Mouse (Mus musculus) 416B (cell line): ENCODE results near the gene Nkx2-3.

Experiments used
- DNase-seq: peaks from one replicate; pipeline ENCODE4 v3.0.0; 2011; ENCODE audit warnings: low read depth

Nkx2-3 gene

DNA sequence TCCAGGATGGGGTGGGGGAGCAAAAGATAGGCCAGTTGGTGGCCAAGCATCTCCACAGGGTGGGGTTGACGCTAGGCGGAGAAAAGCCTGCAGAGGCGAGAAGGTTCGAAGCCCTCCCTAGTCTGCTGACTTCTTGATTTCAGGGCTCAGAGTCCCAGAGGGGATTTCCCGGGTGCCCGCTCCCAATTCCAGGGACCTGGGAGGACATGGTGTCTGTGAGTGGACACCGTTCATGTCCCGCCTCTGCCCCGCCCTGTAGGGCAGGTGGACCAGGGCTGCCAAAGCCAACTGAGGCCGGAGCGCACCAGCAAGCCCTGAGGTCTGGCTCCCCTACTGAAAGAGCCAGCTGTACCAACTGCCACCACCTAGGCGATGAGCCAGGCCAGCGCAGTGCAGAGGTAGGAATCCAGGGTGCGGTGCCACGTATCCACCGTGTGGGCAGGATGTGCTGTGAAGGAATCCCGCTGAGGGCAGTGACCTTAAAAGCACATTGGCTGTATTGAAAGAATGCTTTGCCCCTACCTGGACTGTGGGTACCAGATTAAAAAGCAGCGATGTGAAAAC is 7.9 kb downstream of the Nkx2-3 start:
- DNase-seq, result no peak

GRCm38 (mm10) chr19:43623913-43624312 is 11.8 kb downstream of the Nkx2-3 start:
- peak; percentile 76 for DNase-seq

DNA sequence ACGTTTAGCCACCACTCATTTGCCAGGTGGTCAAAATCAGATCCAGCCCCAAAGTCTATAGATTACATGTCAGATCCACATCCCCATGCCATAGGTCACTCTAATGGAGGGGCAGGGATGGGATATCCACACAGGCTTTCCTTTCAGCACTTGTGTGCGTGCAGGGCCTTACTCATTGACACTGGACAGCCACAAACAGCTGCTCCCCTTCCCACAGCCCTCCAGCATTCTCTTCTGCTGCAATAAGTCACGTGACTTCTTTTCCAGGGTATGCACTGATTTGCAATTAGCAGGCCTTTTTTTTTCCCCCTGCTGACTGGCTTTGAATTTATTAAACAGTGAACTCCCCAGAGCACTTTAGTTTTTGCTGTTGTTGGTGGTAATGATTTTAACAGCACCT is 14.0 kb downstream of the Nkx2-3 start:
- DNase-seq, result peak; percentile 6

GRCm38 (mm10) chr19:43627345-43627744 is 15.2 kb downstream of the Nkx2-3 start:
- DNase-seq, result peak; percentile 37

DNA sequence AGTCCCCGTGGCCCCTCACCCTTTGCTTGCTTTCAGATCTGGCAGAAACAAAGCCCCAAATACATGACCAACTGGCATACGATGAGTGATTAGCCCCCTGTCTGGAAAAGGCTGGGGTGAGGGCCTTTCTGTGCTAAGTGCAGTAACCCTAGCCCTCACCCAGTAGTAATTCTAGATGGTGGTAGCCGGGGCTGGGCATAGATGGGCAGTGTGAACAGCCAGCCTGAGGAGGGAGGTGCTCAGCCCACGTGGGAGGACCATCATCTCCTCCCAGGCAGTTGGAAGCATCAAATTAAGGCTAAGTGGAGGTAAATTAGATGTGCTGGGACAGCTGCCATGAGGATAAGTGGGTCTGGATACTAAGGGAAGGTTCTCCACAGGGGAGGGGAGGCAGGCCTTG is 17.0 kb downstream of the Nkx2-3 start:
- DNase-seq, result no peak

- peak; percentile 94 for DNase-seq
Measured at GRCm38 (mm10) chr19:43630466-43631251, 18.5 kb downstream of the Nkx2-3 start.

DNA sequence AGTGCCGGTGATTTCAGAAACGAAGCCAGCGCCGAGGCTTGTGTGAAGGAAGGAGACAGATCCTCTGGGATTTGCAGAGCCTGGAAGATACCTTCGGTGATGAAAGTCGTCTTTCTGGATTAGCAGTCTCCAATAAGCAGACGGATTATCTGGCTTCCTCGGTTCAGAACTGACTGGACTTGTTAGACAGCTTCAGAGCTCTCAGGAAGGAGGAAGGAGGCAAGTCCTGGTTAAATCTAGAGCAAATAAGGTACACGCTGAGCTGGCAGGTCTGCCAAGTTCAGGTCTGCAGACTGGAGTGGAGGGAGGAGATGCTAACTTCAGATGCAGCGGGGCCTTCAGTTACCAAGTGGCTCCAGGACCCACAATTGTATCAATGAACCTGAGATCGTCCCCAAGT is 29.7 kb downstream of the Nkx2-3 start:
- no peak for DNase-seq

DNA sequence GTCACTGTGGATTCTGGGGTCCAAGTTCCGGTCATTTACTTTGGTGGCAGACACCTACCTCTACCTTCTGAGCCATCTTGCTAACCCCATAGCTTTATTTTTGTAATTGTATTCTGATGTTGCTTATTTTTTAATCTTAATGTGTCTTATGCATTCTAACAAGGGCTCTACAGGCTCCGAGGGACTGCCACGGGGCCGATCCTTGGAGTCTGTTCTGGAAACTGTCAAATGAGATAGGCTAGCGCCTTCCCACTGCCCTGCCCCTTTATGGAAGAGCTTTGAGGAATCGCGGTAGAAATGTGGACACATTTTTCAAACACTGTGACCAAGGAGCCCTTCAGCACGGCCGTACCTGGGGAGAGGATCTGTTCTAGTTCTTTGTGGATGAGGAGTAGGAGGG is 30.7 kb downstream of the Nkx2-3 start:
- DNase-seq, result no peak

- no peak for DNase-seq
Measured at GRCm38 (mm10) chr19:43645508-43645907, 33.4 kb downstream of the Nkx2-3 start.

DNA sequence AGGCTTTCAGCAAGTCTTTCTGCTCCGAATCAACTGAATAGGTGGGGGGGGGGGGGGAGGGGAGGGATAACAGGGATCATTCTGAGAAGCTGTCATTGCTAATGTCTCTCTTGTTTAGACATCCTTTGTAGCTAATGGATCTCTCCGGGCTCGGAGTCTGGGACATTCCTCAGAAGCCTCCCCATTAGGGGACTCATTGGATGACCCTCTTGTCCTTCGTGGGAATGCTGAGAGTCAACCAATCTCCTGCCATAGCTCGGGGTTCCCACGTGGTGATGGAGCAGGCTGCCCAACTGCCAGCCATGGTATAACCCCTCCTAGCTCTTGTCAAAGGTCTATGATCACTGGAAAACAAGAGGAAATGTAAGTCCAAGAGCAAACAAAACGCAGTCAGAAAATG is 34.7 kb downstream of the Nkx2-3 start:
- DNase-seq, result no peak

DNA sequence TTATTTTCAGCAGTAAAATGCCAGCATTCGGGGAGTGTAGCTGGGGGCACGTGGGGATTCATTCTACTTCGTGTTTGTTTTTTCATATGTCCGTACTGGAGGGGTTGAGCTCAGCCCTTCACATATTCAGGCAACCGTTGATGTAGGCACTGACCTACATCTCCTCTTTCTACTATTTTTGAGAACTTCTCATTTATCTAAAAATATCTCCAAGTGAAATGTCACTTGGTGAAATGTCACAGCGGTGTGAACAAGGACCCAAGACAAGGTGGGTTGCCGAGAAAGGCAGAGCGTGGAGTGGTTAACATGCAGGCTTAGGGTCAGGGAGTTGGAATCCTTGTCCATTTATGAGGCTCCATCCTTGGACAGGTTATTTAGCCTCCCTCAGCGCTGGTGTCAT is 35.1 kb downstream of the Nkx2-3 start:
- no peak for DNase-seq

DNA sequence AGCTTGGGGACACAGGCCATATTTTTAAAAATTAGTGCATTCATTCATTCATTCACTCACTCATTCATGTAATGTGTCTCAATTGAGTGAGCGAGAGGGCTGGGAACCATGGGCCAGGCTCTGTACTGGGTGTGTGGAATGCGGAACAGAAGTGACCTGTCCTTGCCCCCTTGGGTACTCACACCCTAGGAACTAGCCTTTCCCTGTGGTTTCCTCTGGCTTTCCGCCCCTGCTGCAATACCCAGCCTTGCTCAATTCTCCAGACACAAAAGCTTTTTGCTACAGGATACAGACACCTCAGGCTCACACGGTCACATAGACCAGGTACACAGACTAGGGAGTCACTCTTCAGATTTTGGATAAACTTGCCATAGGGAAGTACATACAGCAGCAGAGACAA is 36.2 kb downstream of the Nkx2-3 start:
- DNase-seq, result peak; percentile 85

DNA sequence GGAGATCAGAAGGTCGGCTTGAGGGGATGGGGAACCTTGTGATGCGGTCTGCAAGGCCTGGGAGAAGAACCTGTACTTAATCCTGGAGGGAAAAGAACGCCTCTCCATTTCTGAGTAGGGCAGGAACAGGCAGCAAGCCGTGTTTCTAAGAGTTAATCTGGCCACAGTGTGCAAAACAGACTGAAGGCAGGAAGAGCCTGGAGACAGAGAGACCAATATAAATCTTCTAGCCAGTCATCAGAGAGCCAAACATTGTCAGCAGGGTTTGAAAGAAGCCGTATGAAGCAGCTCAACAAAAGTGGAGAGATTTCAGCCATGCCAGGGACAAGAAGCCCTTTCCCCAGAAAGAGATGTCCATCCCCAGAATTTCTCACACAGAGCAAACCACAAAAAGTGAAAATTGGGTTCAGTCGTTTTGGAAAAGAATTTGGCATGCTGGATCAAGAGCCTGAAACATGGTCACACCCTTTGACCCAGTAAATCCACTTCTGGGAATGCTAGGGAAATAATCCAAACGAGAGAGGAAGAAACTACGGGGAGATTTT is 39.2 kb downstream of the Nkx2-3 start:
- DNase-seq, result no peak

DNA sequence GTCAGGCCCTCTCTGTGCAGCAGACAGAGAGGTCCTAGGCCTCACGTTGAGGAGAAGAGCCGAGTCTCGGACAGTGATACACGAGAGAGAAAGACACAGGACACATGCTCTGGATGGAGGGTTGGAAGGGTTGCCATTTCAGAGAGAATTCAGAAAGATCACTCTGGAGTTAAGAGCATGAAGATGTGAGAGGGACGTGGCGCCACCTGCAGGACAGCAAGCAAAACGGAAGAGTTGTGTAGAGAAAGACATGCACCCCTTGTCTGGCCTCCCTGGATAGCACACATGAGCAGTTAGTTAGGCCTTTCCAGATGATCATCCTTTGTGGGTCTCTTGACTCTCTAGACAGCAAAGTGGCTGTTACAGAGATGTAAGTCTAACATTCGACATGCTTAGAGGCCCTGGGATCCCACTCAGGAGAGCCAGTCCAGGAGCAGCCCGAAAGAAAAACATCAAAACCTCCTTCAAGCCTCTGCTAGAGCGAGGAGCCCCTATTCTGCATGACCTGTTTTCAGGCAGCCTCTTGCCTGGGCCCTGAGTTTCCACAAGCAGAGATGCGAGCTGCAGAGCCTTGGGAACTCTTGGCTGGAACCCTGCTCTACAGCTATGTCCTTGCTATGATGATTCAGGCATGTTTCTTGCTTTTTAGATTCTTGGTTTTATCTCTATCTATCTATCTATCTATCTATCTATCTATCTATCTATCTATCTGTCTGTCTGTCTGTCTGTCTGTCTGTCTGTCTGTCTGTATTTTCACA is 43.8 kb downstream of the Nkx2-3 start:
- DNase-seq, result peak; percentile 85

DNA sequence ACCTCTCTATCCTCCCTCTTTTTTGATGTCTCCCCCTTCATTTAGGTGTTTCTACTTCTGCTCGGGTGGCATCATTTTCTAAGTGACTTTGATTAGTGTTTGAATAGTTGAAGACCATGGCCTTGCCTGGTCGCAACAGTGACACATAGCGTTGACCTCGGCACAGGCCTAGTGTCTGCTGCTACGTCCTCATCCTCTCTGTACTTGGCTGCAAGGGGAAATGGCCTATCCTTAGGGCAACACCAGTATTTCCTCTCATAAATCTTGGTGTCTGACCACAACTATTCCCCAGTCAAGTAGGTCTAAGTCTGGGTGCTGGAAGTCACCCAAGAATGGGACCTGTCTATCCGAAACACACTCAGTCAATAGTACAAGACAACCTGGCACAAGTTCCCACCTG is 47.5 kb downstream of the Nkx2-3 start:
- peak; percentile 14 for DNase-seq

DNA sequence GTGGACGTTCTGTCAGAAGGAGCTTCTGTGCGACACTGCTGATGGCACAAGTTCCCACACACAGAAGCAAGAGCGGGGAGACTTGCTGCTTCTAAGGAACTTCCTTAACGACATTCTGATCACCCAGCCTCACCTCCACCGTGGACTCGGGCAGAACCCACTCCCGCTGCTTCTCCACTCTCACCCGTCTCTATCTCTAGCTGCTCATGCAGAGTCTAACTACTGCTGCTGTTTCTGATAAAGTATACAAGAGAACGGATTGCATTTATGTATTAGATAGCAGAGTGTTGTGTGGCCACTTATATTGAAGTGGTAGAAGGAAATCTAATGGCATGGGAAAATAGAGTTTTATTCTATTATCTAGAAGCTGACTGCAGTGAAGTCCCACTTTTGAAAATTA is 48.6 kb downstream of the Nkx2-3 start:
- no peak for DNase-seq

DNA sequence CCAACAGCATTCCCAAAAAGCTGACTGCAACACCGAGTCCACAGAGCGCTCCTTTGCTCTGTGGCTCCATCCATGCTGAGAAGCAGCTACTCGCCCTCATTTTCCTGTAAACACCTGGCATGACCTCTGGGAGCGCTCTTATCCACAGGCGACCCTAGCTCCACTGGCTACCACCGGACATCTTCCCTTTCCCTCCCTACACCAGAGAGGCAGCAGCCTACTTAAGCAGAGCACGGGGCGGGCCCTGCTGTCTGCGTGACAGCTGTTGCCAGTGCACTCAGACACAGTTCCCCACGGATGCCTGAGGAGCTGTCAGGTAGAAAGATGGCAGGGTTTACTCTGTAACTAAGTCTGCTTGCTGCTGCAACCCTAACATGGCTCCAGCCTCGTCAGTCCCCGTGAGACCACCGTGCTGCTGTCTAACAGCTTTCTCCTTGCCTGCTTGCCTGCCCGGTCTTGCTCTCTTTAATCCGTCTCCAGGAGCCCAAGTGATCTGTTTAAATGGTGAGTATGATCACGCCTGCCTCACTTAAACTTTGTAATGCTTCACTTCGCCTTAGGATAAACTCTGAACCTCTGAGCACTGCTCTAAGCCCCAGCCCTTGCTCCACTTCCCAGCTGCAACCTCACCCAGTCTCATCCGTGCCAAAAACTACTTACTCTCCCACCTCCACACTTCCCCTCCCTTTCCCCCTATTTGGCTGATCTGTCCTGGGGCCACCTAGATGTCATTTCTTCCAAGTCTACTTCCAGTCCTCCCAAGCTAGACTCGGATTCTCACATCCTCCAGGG is 50.2 kb downstream of the Nkx2-3 start:
- no peak for DNase-seq

DNA sequence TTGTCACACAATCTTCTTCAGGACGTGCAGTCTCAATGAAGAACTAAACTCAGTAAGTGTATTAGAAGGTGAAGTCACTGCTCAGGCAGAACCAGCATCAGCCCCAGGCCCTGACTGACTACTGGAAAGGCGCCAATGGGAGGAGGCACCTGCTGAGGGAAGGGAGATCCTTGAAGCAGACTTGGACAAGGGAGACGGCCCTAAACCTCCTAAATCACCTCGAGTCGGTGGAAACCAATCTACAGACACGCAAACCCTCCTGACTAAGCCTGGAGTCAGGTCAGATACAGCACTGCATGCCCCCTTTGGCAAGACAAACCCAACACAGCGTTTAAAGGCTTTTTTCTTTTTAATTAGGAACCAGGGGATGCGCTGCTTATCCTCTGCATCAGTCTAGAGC is 51.3 kb downstream of the Nkx2-3 start:
- DNase-seq, result no peak
